Mouse (Mus musculus): ENCODE data around the gene Arhgap44. TPM values are rescaled to one million over a fixed set of nuclear protein-coding genes. Genes with fewer than 3 reads are reported as not detected.

Gene Arhgap44
- polyA plus RNA-seq, 1 experiment = 7.8 TPM

- Histone ChIP-seq H3K79me2 (ENCODE audit: control insufficient read depth, insufficient read depth) (no peaks in the 10 kb centered on the region), H3ac (ENCODE audit: control insufficient read depth, insufficient read length, low read depth) (no peak overlapping the region), H3K27me3 (ENCODE audit: control insufficient read depth, insufficient read depth, insufficient read length) (no peaks in the 10 kb centered on the region), H3K36me3 (ENCODE audit: control insufficient read depth, insufficient read depth) (no peaks in the 10 kb centered on the region), H3K4me3 (ENCODE audit: insufficient read depth, poor library complexity, severe bottlenecking) (no peak overlapping the region), H3K79me3 (ENCODE audit: low read depth) (no peaks in the 10 kb centered on the region)
- TF ChIP-seq CEBPB (IDR thresholded peaks at IDR 0.05; ENCODE audit: low read depth) = no peak
- TF ChIP-seq MYOG (IDR thresholded peaks at IDR 0.05; ENCODE audit: control insufficient read depth, extremely low read depth, insufficient read length) = no peak
- no peak for TF ChIP-seq MAX (IDR thresholded peaks at IDR 0.05)
- no peak for TF ChIP-seq FOSL1 (IDR thresholded peaks at IDR 0.05; ENCODE audit: insufficient read depth, low read length, poor library complexity, severe bottlenecking)
- TF ChIP-seq USF1 (IDR thresholded peaks at IDR 0.05; ENCODE audit: low read depth) = no peak
- TF ChIP-seq CTCF (IDR thresholded peaks at IDR 0.05; ENCODE audit: control insufficient read depth, insufficient read depth, insufficient read length) = no peak
- TF ChIP-seq MYOD1 (IDR thresholded peaks at IDR 0.05; ENCODE audit: control insufficient read depth, insufficient read length, low read depth) = no peak
These were observed 82.0 kb downstream of the Arhgap44 start for GRCm38 (mm10) chr11:65080761-65081160.

GRCm38 (mm10) chr11:65080274-65080673 is 82.5 kb downstream of the Arhgap44 start:
- no peaks in the 10 kb centered on the region for H3K27me3 ChIP-seq (ENCODE audit: control insufficient read depth, insufficient read depth, insufficient read length)
- H3K4me3 ChIP-seq (ENCODE audit: insufficient read depth, poor library complexity, severe bottlenecking) = no peak overlapping the region
- no peaks in the 10 kb centered on the region for H3K79me3 ChIP-seq (ENCODE audit: low read depth)
- no peak for TF ChIP-seq MYOG (IDR thresholded peaks at IDR 0.05; ENCODE audit: control insufficient read depth, extremely low read depth, insufficient read length)
- no peak for TF ChIP-seq CEBPB (IDR thresholded peaks at IDR 0.05; ENCODE audit: low read depth)
- TF ChIP-seq FOSL1 (IDR thresholded peaks at IDR 0.05; ENCODE audit: insufficient read depth, low read length, poor library complexity, severe bottlenecking) = no peak
- TF ChIP-seq USF1 (IDR thresholded peaks at IDR 0.05; ENCODE audit: low read depth) = no peak
- TF ChIP-seq MYOD1 (IDR thresholded peaks at IDR 0.05; ENCODE audit: control insufficient read depth, insufficient read length, low read depth) = no peak
- no peak for TF ChIP-seq CTCF (IDR thresholded peaks at IDR 0.05; ENCODE audit: control insufficient read depth, insufficient read depth, insufficient read length)
- TF ChIP-seq MAX (IDR thresholded peaks at IDR 0.05) = no peak
- H3ac ChIP-seq (ENCODE audit: control insufficient read depth, insufficient read length, low read depth) = no peak overlapping the region
- H3K36me3 ChIP-seq (ENCODE audit: control insufficient read depth, insufficient read depth) = no peaks in the 10 kb centered on the region
- no peaks in the 10 kb centered on the region for H3K79me2 ChIP-seq (ENCODE audit: control insufficient read depth, insufficient read depth)

- TF ChIP-seq MYOD1 (IDR thresholded peaks at IDR 0.05; ENCODE audit: control insufficient read depth, insufficient read length, low read depth) (no peak), CTCF (IDR thresholded peaks at IDR 0.05; ENCODE audit: control insufficient read depth, insufficient read depth, insufficient read length) (no peak), MAX (IDR thresholded peaks at IDR 0.05) (no peak), MYOG (IDR thresholded peaks at IDR 0.05; ENCODE audit: control insufficient read depth, extremely low read depth, insufficient read length) (no peak), USF1 (IDR thresholded peaks at IDR 0.05; ENCODE audit: low read depth) (no peak), CEBPB (IDR thresholded peaks at IDR 0.05; ENCODE audit: low read depth) (no peak), FOSL1 (IDR thresholded peaks at IDR 0.05; ENCODE audit: insufficient read depth, low read length, poor library complexity, severe bottlenecking) (no peak)
- Histone ChIP-seq H3K79me2 (ENCODE audit: control insufficient read depth, insufficient read depth) (no peaks in the 10 kb centered on the region), H3K36me3 (ENCODE audit: control insufficient read depth, insufficient read depth) (no peaks in the 10 kb centered on the region), H3K4me3 (ENCODE audit: insufficient read depth, poor library complexity, severe bottlenecking) (no peak overlapping the region), H3K27me3 (ENCODE audit: control insufficient read depth, insufficient read depth, insufficient read length) (no peaks in the 10 kb centered on the region), H3K79me3 (ENCODE audit: low read depth) (no peaks in the 10 kb centered on the region), H3ac (ENCODE audit: control insufficient read depth, insufficient read length, low read depth) (no peak overlapping the region)
These were observed 93.2 kb downstream of the Arhgap44 start for GRCm38 (mm10) chr11:65069609-65070008.

GRCm38 (mm10) chr11:65069051-65069450 is 93.7 kb downstream of the Arhgap44 start:
- H3K79me2 ChIP-seq (ENCODE audit: control insufficient read depth, insufficient read depth) = no peaks in the 10 kb centered on the region
- H3K79me3 ChIP-seq (ENCODE audit: low read depth) = no peaks in the 10 kb centered on the region
- no peaks in the 10 kb centered on the region for H3K27me3 ChIP-seq (ENCODE audit: control insufficient read depth, insufficient read depth, insufficient read length)
- H3ac ChIP-seq (ENCODE audit: control insufficient read depth, insufficient read length, low read depth) = no peak overlapping the region
- no peaks in the 10 kb centered on the region for H3K36me3 ChIP-seq (ENCODE audit: control insufficient read depth, insufficient read depth)
- H3K4me3 ChIP-seq (ENCODE audit: insufficient read depth, poor library complexity, severe bottlenecking) = no peak overlapping the region
- TF ChIP-seq MYOD1 (IDR thresholded peaks at IDR 0.05; ENCODE audit: control insufficient read depth, insufficient read length, low read depth) = no peak
- TF ChIP-seq FOSL1 (IDR thresholded peaks at IDR 0.05; ENCODE audit: insufficient read depth, low read length, poor library complexity, severe bottlenecking) = no peak
- no peak for TF ChIP-seq CTCF (IDR thresholded peaks at IDR 0.05; ENCODE audit: control insufficient read depth, insufficient read depth, insufficient read length)
- TF ChIP-seq MYOG (IDR thresholded peaks at IDR 0.05; ENCODE audit: control insufficient read depth, extremely low read depth, insufficient read length) = no peak
- no peak for TF ChIP-seq USF1 (IDR thresholded peaks at IDR 0.05; ENCODE audit: low read depth)
- TF ChIP-seq CEBPB (IDR thresholded peaks at IDR 0.05; ENCODE audit: low read depth) = no peak
- no peak for TF ChIP-seq MAX (IDR thresholded peaks at IDR 0.05)

GRCm38 (mm10) chr11:65065201-65065600 is 97.6 kb downstream of the Arhgap44 start:
- H3K79me3 ChIP-seq (ENCODE audit: low read depth) = no peaks in the 10 kb centered on the region
- no peaks in the 10 kb centered on the region for H3K79me2 ChIP-seq (ENCODE audit: control insufficient read depth, insufficient read depth)
- H3K4me3 ChIP-seq (ENCODE audit: insufficient read depth, poor library complexity, severe bottlenecking) = no peak overlapping the region
- TF ChIP-seq CEBPB (IDR thresholded peaks at IDR 0.05; ENCODE audit: low read depth) (no peak), MYOG (IDR thresholded peaks at IDR 0.05; ENCODE audit: control insufficient read depth, extremely low read depth, insufficient read length) (no peak), FOSL1 (IDR thresholded peaks at IDR 0.05; ENCODE audit: insufficient read depth, low read length, poor library complexity, severe bottlenecking) (no peak), MAX (IDR thresholded peaks at IDR 0.05) (no peak), USF1 (IDR thresholded peaks at IDR 0.05; ENCODE audit: low read depth) (no peak), MYOD1 (IDR thresholded peaks at IDR 0.05; ENCODE audit: control insufficient read depth, insufficient read length, low read depth) (no peak), CTCF (IDR thresholded peaks at IDR 0.05; ENCODE audit: control insufficient read depth, insufficient read depth, insufficient read length) (no peak)
- no peaks in the 10 kb centered on the region for H3K36me3 ChIP-seq (ENCODE audit: control insufficient read depth, insufficient read depth)
- no peaks in the 10 kb centered on the region for H3K27me3 ChIP-seq (ENCODE audit: control insufficient read depth, insufficient read depth, insufficient read length)
- no peak overlapping the region for H3ac ChIP-seq (ENCODE audit: control insufficient read depth, insufficient read length, low read depth)

- TF ChIP-seq MYOD1 (IDR thresholded peaks at IDR 0.05; ENCODE audit: control insufficient read depth, insufficient read length, low read depth) = no peak
- TF ChIP-seq CTCF (IDR thresholded peaks at IDR 0.05; ENCODE audit: control insufficient read depth, insufficient read depth, insufficient read length) = no peak
- TF ChIP-seq USF1 (IDR thresholded peaks at IDR 0.05; ENCODE audit: low read depth) = no peak
- TF ChIP-seq FOSL1 (IDR thresholded peaks at IDR 0.05; ENCODE audit: insufficient read depth, low read length, poor library complexity, severe bottlenecking) = no peak
- no peak for TF ChIP-seq MYOG (IDR thresholded peaks at IDR 0.05; ENCODE audit: control insufficient read depth, extremely low read depth, insufficient read length)
- TF ChIP-seq CEBPB (IDR thresholded peaks at IDR 0.05; ENCODE audit: low read depth) = no peak
- TF ChIP-seq MAX (IDR thresholded peaks at IDR 0.05) = no peak
- Histone ChIP-seq H3K36me3 (ENCODE audit: control insufficient read depth, insufficient read depth) (no peaks in the 10 kb centered on the region), H3K27me3 (ENCODE audit: control insufficient read depth, insufficient read depth, insufficient read length) (no peaks in the 10 kb centered on the region), H3K79me3 (ENCODE audit: low read depth) (no peaks in the 10 kb centered on the region), H3ac (ENCODE audit: control insufficient read depth, insufficient read length, low read depth) (no peak overlapping the region), H3K79me2 (ENCODE audit: control insufficient read depth, insufficient read depth) (no peaks in the 10 kb centered on the region), H3K4me3 (ENCODE audit: insufficient read depth, poor library complexity, severe bottlenecking) (no peak overlapping the region)
These were observed 101.3 kb downstream of the Arhgap44 start for GRCm38 (mm10) chr11:65061437-65061836.
